Mouse (Mus musculus) erythroblast, embryonic 14.5 days (primary cell): ENCODE data around the gene 4921511M17Rik. TPM values are rescaled to one million over a fixed set of nuclear protein-coding genes. Genes with fewer than 3 reads are reported as not detected.
"Not testable (repeated sequence)": the region's sequence is repeated elsewhere in the genome, so short reads cannot be mapped to it uniquely, and the experiment has no call there.

Experiments used
- H3K27me3 ChIP-seq: 2 replicates; pipeline ENCODE4 v1.6.1; 2012; ENCODE audit warnings: inconsistent platforms; ENCODE audit not compliant: control insufficient read depth
- H3K36me3 ChIP-seq: 2 replicates; pipeline ENCODE4 v1.6.1; 2012; ENCODE audit warnings: mild to moderate bottlenecking, inconsistent platforms; ENCODE audit not compliant: control insufficient read depth
- H3K4me1 ChIP-seq: 2 replicates; pipeline ENCODE4 v1.6.1; 2012; ENCODE audit warnings: inconsistent platforms; ENCODE audit not compliant: control insufficient read depth
- H3K4me3 ChIP-seq: replicated peaks from 2 replicates; pipeline ENCODE3; 2012; ENCODE audit warnings: moderate library complexity, mild to moderate bottlenecking, inconsistent platforms
- H3K9me3 ChIP-seq: 2 replicates; pipeline ENCODE4 v1.6.1; 2012; ENCODE audit warnings: low read length, inconsistent platforms, mixed read lengths; ENCODE audit not compliant: control insufficient read depth
- GATA1 ChIP-seq: IDR thresholded peaks from 2 replicates; pipeline ENCODE4 v1.6.1; 2012; ENCODE audit warnings: low read length, inconsistent platforms, mixed read lengths
- TAL1 ChIP-seq: IDR thresholded peaks from 3 replicates; pipeline ENCODE4 v1.6.1; 2012; ENCODE audit warnings: low read length, inconsistent platforms, mixed read lengths
- polyA plus RNA-seq: library from polyadenylated mRNA; stranded (reverse); fragments of >175 nt; gene quantifications from 2 replicates; pipeline ENCODE4 v1.2.3, GENCODE M21; 2012

4921511M17Rik gene
- not detected in 2 replicates for polyA plus RNA-seq

- not testable (repeated sequence) for H3K9me3 ChIP-seq, H3K4me3 ChIP-seq, H3K4me1 ChIP-seq, H3K27me3 ChIP-seq, H3K36me3 ChIP-seq
These were observed at the start of gene 4921511M17Rik for GRCm38 (mm10) chrX:154033727-154034126. Gene 4921511M17Rik (minus strand): TSS chrX:154033827.

- H3K4me3 ChIP-seq, H3K9me3 ChIP-seq, H3K4me1 ChIP-seq, H3K36me3 ChIP-seq, H3K27me3 ChIP-seq: not testable (repeated sequence)
These were observed 21.3 kb upstream of the 4921511M17Rik start, which contains the start of gene Gm10057 for GRCm38 (mm10) chrX:154054939-154055338. Gene Gm10057 (minus strand): TSS chrX:154055039.

GRCm38 (mm10) chrX:154012540-154012939 is 21.1 kb downstream of the 4921511M17Rik start, which contains the start of gene Samt1:
Gene Samt1 (minus strand): TSS chrX:154012640.
- H3K4me3 ChIP-seq, H3K36me3 ChIP-seq, H3K9me3 ChIP-seq, H3K4me1 ChIP-seq, H3K27me3 ChIP-seq: not testable (repeated sequence)

GRCm38 (mm10) chrX:153976914-153977313 is 56.7 kb downstream of the 4921511M17Rik start:
- not testable (repeated sequence) for H3K9me3 ChIP-seq, H3K4me1 ChIP-seq, H3K36me3 ChIP-seq, H3K4me3 ChIP-seq, H3K27me3 ChIP-seq

- H3K27me3 ChIP-seq, H3K4me3 ChIP-seq, H3K4me1 ChIP-seq, H3K36me3 ChIP-seq, H3K9me3 ChIP-seq: not testable (repeated sequence)
These were observed 57.2 kb downstream of the 4921511M17Rik start for GRCm38 (mm10) chrX:153976467-153976866.

- Histone ChIP-seq H3K27me3 (no peaks in the 10 kb centered on the region), H3K36me3 (no peaks in the 10 kb centered on the region), H3K4me3 (no peak overlapping the region), H3K4me1 (no peaks in the 10 kb centered on the region), H3K9me3 (no peaks in the 10 kb centered on the region)
- no peak for TF ChIP-seq GATA1
- no peak for TF ChIP-seq TAL1
These were observed 59.2 kb downstream of the 4921511M17Rik start for GRCm38 (mm10) chrX:153974450-153974849.

Other genes with a start within 250 kb of the 4921511M17Rik start
- not detected in 2 replicates for gene Spin2c, start 201.6 kb downstream of the 4921511M17Rik start, polyA plus RNA-seq
- gene Samt1, start 21.2 kb downstream of the 4921511M17Rik start, polyA plus RNA-seq = not detected in 2 replicates
- gene Gm10057, start 21.2 kb upstream of the 4921511M17Rik start, polyA plus RNA-seq = not detected in 2 replicates
- gene Gm15140, start 86.9 kb upstream of the 4921511M17Rik start, polyA plus RNA-seq = not detected in 2 replicates